Mouse (Mus musculus): ENCODE measurements around the gene Ccdc6. TPM values are rescaled to one million over a fixed set of nuclear protein-coding genes. Genes with fewer than 3 reads are reported as not detected.

The Ccdc6 gene
- polyA plus RNA-seq, 1 experiment from 2014 or later = 20.8 TPM

Other genes starting within 250 kb of the Ccdc6 start
- 3.9 and 6.1 TPM in 2 replicates for gene Mrln, start 107.5 kb downstream of the Ccdc6 start, polyA plus RNA-seq (2014; fragmentation: Nextera tagmentation; extraction: Ambion mirVana)
- gene Slc16a9, start 148.0 kb downstream of the Ccdc6 start, polyA plus RNA-seq (2014; fragmentation: Nextera tagmentation; extraction: Ambion mirVana) = 0.69 and 0.84 TPM in 2 replicates